8 mouse cellular contexts compared by ENCODE assay signal in genomic region chr7:132810879-132811278, GRCm38 (mm10). TPM values are rescaled to one million over a fixed set of nuclear protein-coding genes. Genes with fewer than 3 reads are reported as not detected.
DNase-seq lines count a peak whose midpoint lies in the region; ATAC-seq lines count a peak whose summit lies in the region.

No protein-coding gene starts in this region.

- peak overlapping the region; percentile 95 for H3K4me2 ChIP-seq in heart, embryonic 15.5 days
- peak overlapping the region; percentile 99 for H3K4me2 ChIP-seq in liver, embryonic 15.5 days
- H3K4me2 ChIP-seq in neural tube, embryonic 11.5 days (ENCODE audit: low read depth), result peak overlapping the region; percentile 3; the same call in 1 of the 2 replicates
- H3K4me2 ChIP-seq in stomach, embryonic 16.5 days (ENCODE audit: low read depth, low read length), result 0 out of 2 replicates have a peak overlapping the region, but pooled peaks have one; percentile 77

- peak overlapping the region; percentile 30 for H3K4me3 ChIP-seq in brown adipose tissue, adult 24 weeks (ENCODE audit: insufficient read depth, low read depth, low read length)
- peak overlapping the region; percentile 68; the same call in 1 of the 2 replicates for H3K4me3 ChIP-seq in heart, embryonic 15.5 days
- H3K4me3 ChIP-seq in liver, embryonic 15.5 days (replicated peaks), result peak overlapping the region; percentile 70
- no peak overlapping the region for H3K4me3 ChIP-seq in neural tube, embryonic 11.5 days (ENCODE audit: low read depth, low read length)
- H3K4me3 ChIP-seq in stomach, embryonic 16.5 days (replicated peaks; ENCODE audit: low read length), result no peak overlapping the region

- peak overlapping the region; percentile 44 for H3K27ac ChIP-seq in brown adipose tissue, adult 24 weeks (replicated peaks; ENCODE audit: low read depth, low read length)
- peak overlapping the region; percentile 58 for H3K27ac ChIP-seq in heart, embryonic 15.5 days
- peak overlapping the region; percentile 81; the same call in 1 of the 2 replicates for H3K27ac ChIP-seq in liver, embryonic 15.5 days (replicated peaks)
- H3K27ac ChIP-seq in neural tube, embryonic 11.5 days (ENCODE audit: low read depth, low read length), result 0 out of 2 replicates have a peak overlapping the region, but pooled peaks have one; percentile 45
- no peak overlapping the region for H3K27ac ChIP-seq in stomach, embryonic 16.5 days (ENCODE audit: low read length)

- 0 out of 2 replicates have a peak overlapping the region, but pooled peaks have one; percentile 16 for H3K9ac ChIP-seq in heart, embryonic 15.5 days
- H3K9ac ChIP-seq in liver, embryonic 15.5 days, result no peak overlapping the region
- no peak overlapping the region for H3K9ac ChIP-seq in neural tube, embryonic 11.5 days (ENCODE audit: low read length)
- H3K9ac ChIP-seq in stomach, embryonic 16.5 days (ENCODE audit: low read length), result no peak overlapping the region

- no peaks in the 10 kb centered on the region for H3K9me3 ChIP-seq in heart, embryonic 15.5 days (replicated peaks)
- no peaks in the 10 kb centered on the region for H3K9me3 ChIP-seq in liver, embryonic 15.5 days (replicated peaks)
- no peaks in the 10 kb centered on the region for H3K9me3 ChIP-seq in neural tube, embryonic 11.5 days (ENCODE audit: control insufficient read depth, low read length)
- no peaks in the 10 kb centered on the region for H3K9me3 ChIP-seq in stomach, embryonic 16.5 days (replicated peaks; ENCODE audit: control insufficient read depth, low read length)

- H3K27me3 ChIP-seq in heart, embryonic 15.5 days, result no peaks in the 10 kb centered on the region
- H3K27me3 ChIP-seq in liver, embryonic 15.5 days, result peaks cover 22% of the 10 kb centered on the region
- H3K27me3 ChIP-seq in neural tube, embryonic 11.5 days (ENCODE audit: control insufficient read depth, insufficient read depth, low read length), result no peaks in the 10 kb centered on the region
- no peaks in the 10 kb centered on the region for H3K27me3 ChIP-seq in stomach, embryonic 16.5 days (ENCODE audit: control insufficient read depth, insufficient read depth, low read length)

- no peaks in the 10 kb centered on the region for H3K36me3 ChIP-seq in heart, embryonic 15.5 days
- no peaks in the 10 kb centered on the region for H3K36me3 ChIP-seq in liver, embryonic 15.5 days (replicated peaks)
- H3K36me3 ChIP-seq in neural tube, embryonic 11.5 days (ENCODE audit: control insufficient read depth, insufficient read depth, low read length), result no peaks in the 10 kb centered on the region
- H3K36me3 ChIP-seq in stomach, embryonic 16.5 days (ENCODE audit: control insufficient read depth, insufficient read depth, low read length), result no peaks in the 10 kb centered on the region

- WGBS in heart, embryonic 15.5 days, result 72% methylated on average over 1 of the region's 1 CpGs
- WGBS in liver, embryonic 15.5 days (ENCODE audit: insufficient replicate concordance), result 86% methylated on average over 1 of the region's 1 CpGs
- 52% methylated on average over 1 of the region's 1 CpGs for WGBS in neural tube, embryonic 11.5 days
- WGBS in stomach, embryonic 16.5 days, result 74% methylated on average over 1 of the region's 1 CpGs

- H3K4me1 ChIP-seq in brown adipose tissue, adult 24 weeks (ENCODE audit: control insufficient read depth, insufficient read depth, insufficient read length, low read length), result peaks cover 32% of the 10 kb centered on the region
- peaks cover 72% of the 10 kb centered on the region for H3K4me1 ChIP-seq in heart, embryonic 15.5 days (replicated peaks)
- H3K4me1 ChIP-seq in liver, embryonic 15.5 days (replicated peaks), result peaks cover 84% of the 10 kb centered on the region
- peaks cover 54% of the 10 kb centered on the region for H3K4me1 ChIP-seq in neural tube, embryonic 11.5 days (ENCODE audit: control insufficient read depth, insufficient read depth, low read length)
- H3K4me1 ChIP-seq in stomach, embryonic 16.5 days (ENCODE audit: control insufficient read depth, insufficient read depth, low read length), result peaks cover 61% of the 10 kb centered on the region

- ATAC-seq in erythroid progenitor cell, adult 5-6 weeks (replicated peaks; ENCODE audit: low FRiP score, poor library complexity, severe bottlenecking), result peak; percentile 75
- ATAC-seq in heart, embryonic 15.5 days (replicated peaks; ENCODE audit: insufficient number of reproducible peaks, insufficient read depth, low FRiP score, low read depth), result no peak; the same call in 1 of the 2 replicates
- ATAC-seq in liver, embryonic 15.5 days (ENCODE audit: insufficient read depth), result peak; percentile 70
- ATAC-seq in neural tube, embryonic 11.5 days (ENCODE audit: insufficient read depth, low FRiP score, low TSS enrichment), result peak; percentile 7; the same call in 1 of the 2 replicates
- ATAC-seq in stomach, embryonic 16.5 days (ENCODE audit: insufficient read depth, low FRiP score), result 0 out of 2 replicates have a peak, but pooled peaks have one; percentile 22

- DNase-seq in CD8-positive naive resting alpha-beta T cell, adult 2 months (ENCODE audit: low read depth in 2 of 2, low spot score in 2 of 2), result peak; percentile 82 to 88
- DNase-seq in kidney, postnatal 25 days, result peak; percentile 92 to 95
- DNase-seq in neural tube, embryonic 11.5 days (ENCODE audit: low spot score), result peak; percentile 87

RNA-seq across cellular contexts. Expression of gene Fam53b, which starts 2.8 kb away (rescaled TPM):
- polyA plus RNA-seq in brown adipose tissue, adult 24 weeks (2012; ENCODE audit: insufficient read depth, insufficient read length, missing spikeins), result 44.1 and 50.2 TPM in 2 replicates
- 241 and 246 TPM in 2 replicates for total RNA-seq in erythroid progenitor cell, adult 5-6 weeks (2015; ENCODE audit: low replicate concordance)
- 163 and 208 TPM in 2 replicates for total RNA-seq in erythroid progenitor cell, adult 5-6 weeks (2017; ENCODE audit: low replicate concordance)
- polyA plus RNA-seq in heart, embryonic 15.5 days (2015; fragmentation: Nextera tagmentation; extraction: Ambion mirVana), result 14.9 and 19.0 TPM in 2 replicates
- 25.5 and 28.0 TPM in 2 replicates for polyA plus RNA-seq in liver, embryonic 15.5 days (2015; fragmentation: Nextera tagmentation; extraction: Ambion mirVana)
- 22.3 and 22.9 TPM in 2 replicates for polyA plus RNA-seq in neural tube, embryonic 11.5 days (2014; fragmentation: Nextera tagmentation; extraction: Ambion mirVana)
- polyA plus RNA-seq in stomach, embryonic 16.5 days (2015; fragmentation: Nextera tagmentation; extraction: Ambion mirVana), result 15.1 and 17.4 TPM in 2 replicates

RNA-seq across cellular contexts. Expression of gene Eef1akmt2, which starts 41.6 kb away (rescaled TPM):
- polyA plus RNA-seq in brown adipose tissue, adult 24 weeks (2012; ENCODE audit: insufficient read depth, insufficient read length, missing spikeins), result 28.0 and 35.9 TPM in 2 replicates
- 4.7 and 8.0 TPM in 2 replicates for total RNA-seq in erythroid progenitor cell, adult 5-6 weeks (2015; ENCODE audit: low replicate concordance)
- total RNA-seq in erythroid progenitor cell, adult 5-6 weeks (2017; ENCODE audit: low replicate concordance), result 13.9 and 21.3 TPM in 2 replicates
- polyA plus RNA-seq in heart, embryonic 15.5 days (2015; fragmentation: Nextera tagmentation; extraction: Ambion mirVana), result 35.5 and 37.7 TPM in 2 replicates
- 15.6 and 17.2 TPM in 2 replicates for polyA plus RNA-seq in liver, embryonic 15.5 days (2015; fragmentation: Nextera tagmentation; extraction: Ambion mirVana)
- polyA plus RNA-seq in neural tube, embryonic 11.5 days (2014; fragmentation: Nextera tagmentation; extraction: Ambion mirVana), result 66.5 and 73.7 TPM in 2 replicates
- polyA plus RNA-seq in stomach, embryonic 16.5 days (2015; fragmentation: Nextera tagmentation; extraction: Ambion mirVana), result 54.3 and 56.5 TPM in 2 replicates

RNA-seq across cellular contexts. Expression of gene Abraxas2, which starts 48.1 kb away (rescaled TPM):
- polyA plus RNA-seq in brown adipose tissue, adult 24 weeks (2012; ENCODE audit: insufficient read depth, insufficient read length, missing spikeins), result 24.7 and 25.6 TPM in 2 replicates
- total RNA-seq in erythroid progenitor cell, adult 5-6 weeks (2015; ENCODE audit: low replicate concordance), result 8.6 and 17.2 TPM in 2 replicates
- total RNA-seq in erythroid progenitor cell, adult 5-6 weeks (2017; ENCODE audit: low replicate concordance), result 3.6 and 9.0 TPM in 2 replicates
- polyA plus RNA-seq in heart, embryonic 15.5 days (2015; fragmentation: Nextera tagmentation; extraction: Ambion mirVana), result 25.1 and 28.7 TPM in 2 replicates
- polyA plus RNA-seq in liver, embryonic 15.5 days (2015; fragmentation: Nextera tagmentation; extraction: Ambion mirVana), result 11.9 and 13.9 TPM in 2 replicates
- 38.0 and 41.4 TPM in 2 replicates for polyA plus RNA-seq in neural tube, embryonic 11.5 days (2014; fragmentation: Nextera tagmentation; extraction: Ambion mirVana)
- 31.0 and 31.5 TPM in 2 replicates for polyA plus RNA-seq in stomach, embryonic 16.5 days (2015; fragmentation: Nextera tagmentation; extraction: Ambion mirVana)

Comparison
In these comparisons a context has a peak if more than half of its experiments do, and no peak if none do; other contexts are left out.
1. H3K4me3 ChIP-seq: peak in brown adipose tissue, adult 24 weeks (single experiment), heart, embryonic 15.5 days (single experiment) and liver, embryonic 15.5 days (single experiment); none in neural tube, embryonic 11.5 days (single experiment) and stomach, embryonic 16.5 days (single experiment).
2. H3K4me2 ChIP-seq: peak in every context shown above with its lines; median percentile 99 in liver, embryonic 15.5 days; 95 in heart, embryonic 15.5 days; 77 in stomach, embryonic 16.5 days; 3 in neural tube, embryonic 11.5 days.
3. Peak in every context shown above with its lines, with median percentiles within 50 percentile points of each other: DNase-seq.